Mouse (Mus musculus) olfactory bulb, adult 2 months (tissue): ENCODE measurements at regions not wholly inside any gene's neighbourhood (a gene's known extent, or its start where the extent isn't known, plus 50 kb on each side); places are given as distances from the start of the nearest gene placed in this dataset.
A peak's percentile ranks its signal among the peaks of the same experiment; 100 is the strongest.

Experiments used
- H3K27ac ChIP-seq: fragments of 200-500 bp; 2 replicates; pipeline ENCODE4 v1.5.1; 2012; ENCODE audit warnings: low read depth, low read length; ENCODE audit not compliant: insufficient read depth
- H3K4me1 ChIP-seq: fragments of 200-500 bp; 2 replicates; pipeline ENCODE4 v1.6.1; 2012; ENCODE audit warnings: low read length; ENCODE audit not compliant: control insufficient read depth, insufficient read depth
- H3K4me3 ChIP-seq: fragments of 200-500 bp; 2 replicates; pipeline ENCODE4 v1.5.1; 2012; ENCODE audit warnings: mild to moderate bottlenecking, low read depth, low read length, moderate library complexity; ENCODE audit not compliant: insufficient read depth
- CTCF ChIP-seq: fragments of 200-500 bp; IDR thresholded peaks from 2 replicates; pipeline ENCODE4 v1.5.1; 2012; ENCODE audit warnings: low read depth, mild to moderate bottlenecking, low read length, moderate library complexity; ENCODE audit not compliant: insufficient read depth
- POLR2A ChIP-seq: fragments of 200-500 bp; IDR thresholded peaks from 2 replicates; pipeline ENCODE4 v1.6.1; 2012; ENCODE audit warnings: mild to moderate bottlenecking, low read depth, low read length, moderate library complexity; ENCODE audit not compliant: insufficient read depth
- WGBS: fragments of 180-500 bp; shearing (Covaris S2); methylation state at CpG from one replicate; pipeline ENCODE4 v1.1.7; 2018; 5-methylcytosine and 5-hydroxymethylcytosine counted together

DNA sequence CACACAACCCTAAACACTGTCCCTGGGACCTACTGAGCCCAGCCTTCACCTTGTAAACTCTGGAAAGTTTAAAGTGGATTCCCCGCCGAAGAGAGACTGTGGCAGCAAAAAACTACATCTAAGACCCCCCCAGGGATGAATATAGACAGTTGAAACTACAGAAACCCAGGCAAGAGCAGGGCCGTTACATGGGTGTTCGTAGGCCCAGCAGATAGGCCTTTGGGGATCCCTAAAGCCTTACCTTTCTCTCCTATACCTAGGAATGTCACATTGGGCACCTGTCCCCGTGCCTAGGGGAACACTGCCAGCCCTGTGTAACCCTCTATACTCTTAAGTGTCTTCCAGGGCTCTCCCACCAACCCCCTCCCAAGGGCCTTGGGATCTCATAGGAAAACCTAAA is 105.2 kb downstream of the Zfp36l2 start:
- peaks cover 26% of the 10 kb centered on the region; the same call in 1 of the 2 replicates for H3K4me1 ChIP-seq
- TF ChIP-seq CTCF, result no peak
- no peak overlapping the region for H3K27ac ChIP-seq
- WGBS, result 96% methylated on average over 5 of the region's 5 CpGs
- H3K4me3 ChIP-seq, result no peak overlapping the region

DNA sequence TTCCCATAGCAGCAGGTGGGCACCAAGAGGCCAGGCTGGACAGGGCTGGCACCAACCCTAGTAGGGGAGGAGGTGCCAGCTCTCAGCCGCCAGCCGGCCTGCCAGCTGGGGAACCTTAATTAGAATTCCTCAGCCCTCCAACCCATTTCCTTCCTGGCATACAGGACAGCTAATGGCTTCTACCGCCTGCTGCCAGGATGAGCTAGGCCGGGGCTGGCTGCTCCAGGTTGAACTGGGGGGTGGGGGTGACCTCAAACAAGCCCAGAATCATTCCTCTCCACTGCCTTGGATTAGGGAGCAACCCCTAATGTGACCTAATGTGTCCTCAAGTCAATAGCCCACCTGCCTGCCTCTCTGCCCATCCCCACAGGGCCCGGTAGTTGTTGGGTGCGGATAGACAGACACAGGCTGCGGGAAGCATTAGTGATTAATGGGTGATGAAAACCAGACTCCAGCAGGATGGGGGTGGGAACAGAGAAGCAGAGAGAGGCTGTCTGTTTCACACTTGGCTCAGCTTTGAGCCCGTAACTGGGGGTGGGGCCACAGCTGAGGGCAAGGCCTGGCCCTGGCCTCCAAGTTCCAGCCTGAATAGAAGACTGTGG is 105.9 kb downstream of the Zfp36l2 start:
- H3K4me1 ChIP-seq, result peaks cover 26% of the 10 kb centered on the region; the same call in 1 of the 2 replicates
- TF ChIP-seq POLR2A (no peak), CTCF (no peak)
- no peak overlapping the region for H3K4me3 ChIP-seq
- 60% methylated on average over 8 of the region's 8 CpGs for WGBS
- peak overlapping the region; percentile 83 for H3K27ac ChIP-seq

DNA sequence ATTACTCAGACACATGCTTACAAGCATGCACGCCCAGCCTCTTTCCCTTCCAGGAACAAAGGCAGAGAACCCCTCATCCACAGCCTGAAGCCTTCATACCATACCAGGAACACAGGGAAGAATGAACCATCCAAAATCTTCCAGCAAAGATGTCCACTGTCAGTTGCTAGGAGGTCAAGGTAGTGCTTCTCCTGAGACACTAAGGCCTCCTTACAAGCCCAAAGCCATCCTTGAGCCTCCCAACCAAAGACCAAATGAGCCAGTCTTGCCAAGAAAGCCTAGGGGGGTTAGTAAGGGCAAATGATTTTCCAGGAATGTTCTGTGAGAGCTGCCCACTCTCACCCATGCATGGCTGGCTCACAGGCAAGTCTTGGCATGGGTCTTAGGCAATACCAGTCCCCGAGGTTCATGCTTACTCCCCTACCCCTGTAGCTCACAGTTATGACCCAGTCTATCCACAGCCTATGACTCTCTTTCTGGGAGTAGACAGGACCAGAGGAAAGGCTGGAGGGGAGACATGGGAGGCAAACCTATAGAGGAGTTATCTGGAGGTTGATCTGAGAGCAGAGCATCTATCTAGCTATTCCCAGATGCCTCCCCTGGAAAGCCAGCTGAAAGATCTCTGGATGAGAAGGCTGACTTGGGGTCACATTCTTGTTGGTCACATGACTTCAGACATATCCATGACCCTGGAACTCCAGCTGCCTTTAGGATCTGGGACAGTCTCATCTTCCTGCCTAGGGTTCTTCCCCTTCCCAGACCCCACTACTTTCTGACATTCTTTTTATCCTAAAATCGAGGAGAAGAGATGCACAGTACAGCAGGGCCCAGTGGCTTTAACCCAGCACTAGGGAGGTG is 112.4 kb downstream of the Zfp36l2 start:
- H3K4me3 ChIP-seq, result no peak overlapping the region

DNA sequence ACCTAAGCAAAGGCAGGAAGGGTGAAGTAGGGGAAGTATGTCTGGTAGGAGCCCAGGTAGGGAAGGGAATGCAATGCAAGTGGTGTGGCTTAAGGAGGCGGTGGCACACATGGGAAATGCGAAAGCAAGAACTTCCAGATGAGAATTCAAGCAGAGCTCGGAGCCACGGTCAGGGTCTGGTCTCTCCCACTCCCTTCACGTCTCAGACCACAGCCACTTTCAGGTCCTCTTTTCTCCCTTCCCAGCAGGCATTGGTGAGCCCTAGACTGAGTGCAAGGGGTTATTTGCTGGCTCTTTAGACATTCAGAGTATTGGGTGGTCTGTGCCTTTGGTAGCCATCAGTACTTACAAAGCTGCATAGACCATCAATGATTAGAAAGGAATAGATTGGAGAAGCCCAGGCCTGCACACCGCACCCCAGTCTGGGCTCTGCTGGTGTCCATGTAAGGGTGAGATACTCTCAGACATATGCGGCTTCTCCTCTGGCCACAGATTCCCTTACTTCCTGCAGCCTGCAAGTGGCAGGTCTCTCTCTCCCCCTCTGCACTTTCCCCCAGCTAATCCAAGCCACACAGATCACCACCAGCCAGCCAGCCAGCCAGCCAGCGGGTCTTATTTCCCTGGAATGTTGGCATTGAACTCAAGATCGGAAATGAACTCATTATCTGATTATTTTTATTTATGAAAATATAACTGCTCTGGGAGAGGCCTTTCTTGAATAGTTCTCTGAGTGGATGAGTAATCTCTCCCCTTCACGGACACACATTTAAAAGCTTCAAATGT is 113.6 kb downstream of the Zfp36l2 start:
- H3K4me3 ChIP-seq, result no peak overlapping the region
- no peaks in the 10 kb centered on the region for H3K4me1 ChIP-seq
- WGBS, result 79% methylated on average over 10 of the region's 10 CpGs
- TF ChIP-seq POLR2A (no peak), CTCF (no peak)
- 0 out of 2 replicates have a peak overlapping the region, but pooled peaks have one; percentile 7 for H3K27ac ChIP-seq

More for the DNA sequence above, 112.4 kb downstream of the Zfp36l2 start:
- H3K4me1 ChIP-seq, result no peaks in the 10 kb centered on the region
- H3K27ac ChIP-seq, result no peak overlapping the region
- 76% methylated on average over 3 of the region's 3 CpGs for WGBS
- TF ChIP-seq CTCF (no peak), POLR2A (no peak)

DNA sequence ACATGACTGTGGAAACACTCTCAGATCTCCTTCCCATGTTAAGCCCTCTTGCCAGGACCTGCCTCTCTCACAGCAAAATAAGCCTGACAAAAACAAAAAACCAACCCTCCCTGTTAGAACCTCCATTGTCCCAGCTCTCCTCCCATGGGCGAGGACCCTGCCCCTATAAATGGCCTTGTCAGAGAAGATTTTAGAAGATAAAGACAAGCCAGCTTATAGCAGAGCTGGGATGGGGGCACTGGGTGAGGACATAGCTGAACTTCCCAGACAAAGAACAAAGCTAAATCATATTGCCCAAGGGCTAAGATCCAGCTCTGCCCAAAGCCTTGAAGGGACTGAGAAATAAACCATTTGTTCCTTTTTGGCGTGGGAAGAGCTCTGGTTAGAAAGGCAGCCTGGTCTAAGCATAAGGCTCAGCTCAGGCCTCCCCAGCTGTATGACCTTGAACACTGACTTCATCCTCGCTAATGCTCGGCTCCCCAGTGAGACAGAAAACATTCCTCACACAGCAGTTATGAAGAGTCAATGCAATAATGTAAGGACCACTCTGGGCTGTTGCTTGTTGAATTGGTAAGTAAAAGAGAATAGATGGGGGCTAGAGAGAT is 115.2 kb downstream of the Zfp36l2 start:
- TF ChIP-seq POLR2A (no peak), CTCF (no peak)
- H3K4me3 ChIP-seq, result no peak overlapping the region
- WGBS, result 70% methylated on average over 4 of the region's 4 CpGs
- H3K27ac ChIP-seq, result no peak overlapping the region
- no peaks in the 10 kb centered on the region for H3K4me1 ChIP-seq

DNA sequence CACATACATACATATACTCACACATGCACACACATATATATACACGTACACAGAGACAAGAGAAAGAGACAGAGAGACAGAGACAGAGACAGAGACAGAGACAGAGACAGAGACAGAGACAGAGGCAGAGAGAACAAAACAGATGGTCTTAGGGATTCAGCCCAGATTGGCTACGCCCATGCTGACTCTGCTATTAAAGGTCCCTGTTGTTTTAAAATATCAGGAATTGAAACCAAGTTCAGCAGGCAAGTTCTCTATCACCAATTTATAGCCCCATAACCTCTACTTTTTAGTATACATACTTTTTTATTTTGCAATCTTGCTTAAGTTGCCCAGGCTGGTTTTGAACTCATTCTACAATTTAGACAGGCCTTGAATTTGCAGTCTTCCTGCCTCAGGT is 115.9 kb downstream of the Zfp36l2 start:
- no peaks in the 10 kb centered on the region for H3K4me1 ChIP-seq
- H3K4me3 ChIP-seq, result no peak overlapping the region
- WGBS, result 99% methylated on average over 2 of the region's 2 CpGs
- H3K27ac ChIP-seq, result no peak overlapping the region
- TF ChIP-seq CTCF (no peak), POLR2A (no peak)

DNA sequence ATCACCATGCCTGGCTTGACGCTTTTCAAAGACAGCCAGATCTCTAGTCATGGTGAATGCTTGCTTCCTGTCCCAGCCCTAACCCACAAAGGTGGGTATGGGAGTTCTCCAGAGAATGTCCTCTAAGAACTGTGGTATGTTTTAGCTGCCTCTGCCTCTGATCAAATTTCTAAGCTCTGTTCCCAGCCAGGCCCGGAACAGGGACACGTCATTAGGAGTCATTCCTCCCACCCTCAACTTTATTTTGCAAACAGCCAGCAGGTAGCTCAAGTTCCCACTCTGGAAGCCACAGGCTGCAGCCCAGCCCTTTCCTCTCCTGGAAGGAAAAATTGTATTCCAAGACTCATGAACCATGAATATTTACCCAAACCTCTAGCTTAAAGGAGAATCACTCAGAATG is 117.2 kb downstream of the Zfp36l2 start:
- TF ChIP-seq POLR2A, result no peak
- no peak for TF ChIP-seq CTCF
- Histone ChIP-seq H3K27ac (no peak overlapping the region), H3K4me1 (no peaks in the 10 kb centered on the region), H3K4me3 (no peak overlapping the region)
- WGBS, result 87% methylated on average over 3 of the region's 3 CpGs

DNA sequence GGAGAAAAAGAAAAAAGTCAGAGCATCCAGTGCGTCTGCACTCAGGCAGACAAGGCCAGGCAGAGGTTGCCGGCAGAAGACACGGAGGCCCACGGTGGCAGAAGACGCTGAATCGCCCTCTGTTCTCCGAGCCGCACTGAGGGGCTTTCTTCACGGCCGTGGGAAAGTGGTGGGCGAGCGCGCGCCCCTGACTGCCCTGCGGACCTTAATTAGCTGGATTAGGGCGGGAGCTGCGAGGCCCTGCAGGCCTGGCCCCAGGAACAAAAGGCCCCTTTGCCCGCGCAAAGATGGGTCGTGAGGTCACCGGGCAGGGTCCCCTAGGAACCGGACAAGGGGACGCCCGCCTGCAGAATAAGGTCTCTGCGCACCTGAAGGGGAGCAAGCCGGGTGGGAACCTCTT is 120.6 kb downstream of the Zfp36l2 start:
- WGBS, result 47% methylated on average over 26 of the region's 26 CpGs
- Histone ChIP-seq H3K4me1 (no peaks in the 10 kb centered on the region), H3K27ac (no peak overlapping the region), H3K4me3 (no peak overlapping the region)
- no peak for TF ChIP-seq CTCF
